Mouse (Mus musculus) frontal cortex, adult (tissue): ENCODE measurements around the gene Gprc5b.

Experiments
- ATAC-seq: cut with Nextera tagmentation; 2 replicates; pipeline ENCODE4 v1.9.2; 2017; ENCODE audit warnings: mild to moderate bottlenecking, moderate library complexity, mixed read lengths; ENCODE audit not compliant: low TSS enrichment

Gprc5b gene

GRCm38 (mm10) chr7:118953626-118954282, 41.3 kb downstream of the Gprc5b start:
- ATAC-seq: no peak

GRCm38 (mm10) chr7:118949749-118950148, 45.3 kb downstream of the Gprc5b start:
- no peak for ATAC-seq

GRCm38 (mm10) chr7:118948677-118949282, 46.2 kb downstream of the Gprc5b start:
- ATAC-seq: no peak; the same call in 1 of the 2 replicates

- ATAC-seq: no peak
Observed at GRCm38 (mm10) chr7:118947241-118947640, 47.8 kb downstream of the Gprc5b start.

- ATAC-seq: no peak
Observed at GRCm38 (mm10) chr7:118944884-118945283, 50.1 kb downstream of the Gprc5b start.

- no peak for ATAC-seq
Observed at GRCm38 (mm10) chr7:118943170-118943569, 51.8 kb downstream of the Gprc5b start.

- ATAC-seq: no peak
Observed at GRCm38 (mm10) chr7:118942297-118942696, 52.7 kb downstream of the Gprc5b start.

GRCm38 (mm10) chr7:118937469-118938387, 57.3 kb downstream of the Gprc5b start:
- no peak for ATAC-seq

GRCm38 (mm10) chr7:118936844-118937243, 58.2 kb downstream of the Gprc5b start:
- ATAC-seq: no peak

- no peak for ATAC-seq
Observed at GRCm38 (mm10) chr7:118935306-118935705, 59.7 kb downstream of the Gprc5b start.

GRCm38 (mm10) chr7:118931502-118932395, 63.3 kb downstream of the Gprc5b start:
- no peak for ATAC-seq

- peak; percentile 94 for ATAC-seq
Observed at GRCm38 (mm10) chr7:118929601-118930311, 65.3 kb downstream of the Gprc5b start.

- no peak for ATAC-seq
Observed at GRCm38 (mm10) chr7:118928916-118929315, 66.1 kb downstream of the Gprc5b start.

- no peak for ATAC-seq
Observed at GRCm38 (mm10) chr7:118928316-118928715, 66.7 kb downstream of the Gprc5b start.

- ATAC-seq: no peak
Observed at GRCm38 (mm10) chr7:118927279-118927678, 67.7 kb downstream of the Gprc5b start.

- ATAC-seq: 0 out of 2 replicates have a peak, but pooled peaks have one; percentile 24
Observed at GRCm38 (mm10) chr7:118926516-118927260, 68.3 kb downstream of the Gprc5b start.

- ATAC-seq: no peak
Observed at GRCm38 (mm10) chr7:118925547-118925946, 69.5 kb downstream of the Gprc5b start.

GRCm38 (mm10) chr7:118922441-118923202, 72.4 kb downstream of the Gprc5b start:
- ATAC-seq: no peak
